Mouse (Mus musculus) lung, embryonic 14.5 days (tissue): ENCODE data around the gene Mettl23. TPM values are rescaled to one million over a fixed set of nuclear protein-coding genes. Genes with fewer than 3 reads are reported as not detected.

Experiments used
- ATAC-seq: fragments of 200-750 bp; cut with Nextera tagmentation; 2 replicates; pipeline ENCODE4 v1.8.0; 2017; ENCODE audit warnings: mild to moderate bottlenecking, moderate TSS enrichment, moderate library complexity; ENCODE audit not compliant: insufficient read depth
- DNase-seq: peaks from one replicate; pipeline ENCODE4 v3.0.0-alpha.2; 2015
- H3K27ac ChIP-seq: fragments of 300-500 bp; sonication (generic); 2 replicates; pipeline ENCODE4 v1.5.1; 2014; ENCODE audit warnings: low read depth, mild to moderate bottlenecking, moderate library complexity
- H3K27me3 ChIP-seq: fragments of 300-500 bp; sonication (generic); 2 replicates; pipeline ENCODE4 v1.6.1; 2014; ENCODE audit warnings: low read length, control low read depth; ENCODE audit not compliant: insufficient read depth
- H3K36me3 ChIP-seq: fragments of 300-500 bp; sonication (generic); 2 replicates; pipeline ENCODE4 v1.6.1; 2014; ENCODE audit warnings: control low read depth; ENCODE audit not compliant: insufficient read depth
- H3K4me1 ChIP-seq: fragments of 300-500 bp; sonication (generic); 2 replicates; pipeline ENCODE4 v1.6.1; 2014; ENCODE audit warnings: antibody characterized with exemption, control low read depth; ENCODE audit not compliant: insufficient read depth
- H3K4me2 ChIP-seq: fragments of 300-500 bp; sonication (generic); 2 replicates; pipeline ENCODE4 v1.6.1; 2014; ENCODE audit warnings: mild to moderate bottlenecking
- H3K4me3 ChIP-seq: fragments of 300-500 bp; sonication (generic); 2 replicates; pipeline ENCODE4 v1.5.1; 2014; ENCODE audit warnings: low read depth, low read length
- H3K9ac ChIP-seq: fragments of 300-500 bp; sonication (generic); 2 replicates; pipeline ENCODE4 v1.6.1; 2014
- H3K9me3 ChIP-seq: fragments of 300-500 bp; sonication (generic); 2 replicates; pipeline ENCODE4 v1.6.1; 2016; ENCODE audit warnings: low read depth, low read length, control low read depth
- CTCF ChIP-seq: IDR thresholded peaks from 2 replicates; pipeline ENCODE4 v1.5.1; 2016; ENCODE audit warnings: antibody characterized with exemption, low read depth
- WGBS: fragments of 180-500 bp; shearing (Covaris S2); extraction: QIAGEN DNeasy Blood & Tissue Kit; methylation state at CpG from one replicate; pipeline ENCODE4 v1.1.7; 2014; 5-methylcytosine and 5-hydroxymethylcytosine counted together
- polyA plus RNA-seq: library from polyadenylated mRNA; unstranded; fragments of >200 nt; fragmentation: Nextera tagmentation; extraction: Ambion mirVana; gene quantifications from 2 replicates; pipeline ENCODE4 v1.2.1, GENCODE M21; 2014

Gene Mettl23
- polyA plus RNA-seq = 58.3 and 62.2 TPM in 2 replicates

- peak within 1 kb of the TSS; percentile 84 for H3K4me2 ChIP-seq
- peaks cover 3% of the 10 kb centered on the region; the same call in 1 of the 2 replicates for H3K4me1 ChIP-seq
- WGBS = under 1% methylated on average over 70 of the region's 72 CpGs
- peak within 1 kb of the TSS; percentile 88 for H3K9ac ChIP-seq
- H3K27me3 ChIP-seq = no peaks in the 10 kb centered on the region
- peaks cover 53% of the 10 kb centered on the region for H3K36me3 ChIP-seq
- peak; percentile 98 for DNase-seq
- ATAC-seq = peak; percentile 95
- H3K9me3 ChIP-seq = no peaks in the 10 kb centered on the region
- H3K4me3 ChIP-seq = peak within 1 kb of the TSS; percentile 83
- TF ChIP-seq CTCF = no peak
- peak within 1 kb of the TSS; percentile 99 for H3K27ac ChIP-seq
Measured at GRCm38 (mm10) chr11:116843261-116844233, at the start of gene Mettl23, which contains the start of gene Jmjd6. TSS of gene Mettl23 (plus strand) at chr11:116843278. TSS of gene Jmjd6 (minus strand) at chr11:116843449.

GRCm38 (mm10) chr11:116799364-116799763 lies 43.7 kb upstream of the Mettl23 start:
- no peaks in the 10 kb centered on the region for H3K27me3 ChIP-seq
- H3K4me1 ChIP-seq = 0 out of 2 replicates have a peak, but pooled peaks cover 4% of the 10 kb centered on the region
- no peak overlapping the region for H3K4me2 ChIP-seq
- DNase-seq (no peak), ATAC-seq (no peak)
- H3K36me3 ChIP-seq = no peaks in the 10 kb centered on the region
- no peak for TF ChIP-seq CTCF
- 82% methylated on average over 5 of the region's 5 CpGs for WGBS
- no peak overlapping the region for H3K9ac ChIP-seq
- H3K27ac ChIP-seq = no peak overlapping the region
- H3K4me3 ChIP-seq = no peak overlapping the region
- no peaks in the 10 kb centered on the region for H3K9me3 ChIP-seq

- Histone ChIP-seq H3K4me1 (0 out of 2 replicates have a peak, but pooled peaks cover 4% of the 10 kb centered on the region), H3K4me3 (no peak overlapping the region), H3K27me3 (no peaks in the 10 kb centered on the region), H3K4me2 (no peak overlapping the region), H3K9me3 (no peaks in the 10 kb centered on the region), H3K9ac (no peak overlapping the region), H3K27ac (no peak overlapping the region), H3K36me3 (no peaks in the 10 kb centered on the region)
- no peak for DNase-seq
- no peak for TF ChIP-seq CTCF
- 65% methylated on average over 5 of the region's 5 CpGs for WGBS
- no peak for ATAC-seq
Measured at GRCm38 (mm10) chr11:116801106-116801505, 42.0 kb upstream of the Mettl23 start.

- no peak overlapping the region for H3K4me2 ChIP-seq
- DNase-seq (no peak), ATAC-seq (no peak)
- 0 out of 2 replicates have a peak, but pooled peaks cover 4% of the 10 kb centered on the region for H3K4me1 ChIP-seq
- H3K4me3 ChIP-seq = no peak overlapping the region
- H3K36me3 ChIP-seq = no peaks in the 10 kb centered on the region
- no peak for TF ChIP-seq CTCF
- no peaks in the 10 kb centered on the region for H3K27me3 ChIP-seq
- H3K27ac ChIP-seq = no peak overlapping the region
- no peak overlapping the region for H3K9ac ChIP-seq
- no peaks in the 10 kb centered on the region for H3K9me3 ChIP-seq
- 80% methylated on average over 5 of the region's 5 CpGs for WGBS
Measured at GRCm38 (mm10) chr11:116802709-116803108, 40.4 kb upstream of the Mettl23 start.

GRCm38 (mm10) chr11:116806136-116807071 lies 36.7 kb upstream of the Mettl23 start:
- peak; percentile 57 for DNase-seq
- 0 out of 2 replicates have a peak, but pooled peaks cover 5% of the 10 kb centered on the region for H3K36me3 ChIP-seq
- H3K4me1 ChIP-seq = no peaks in the 10 kb centered on the region
- TF ChIP-seq CTCF = no peak
- no peaks in the 10 kb centered on the region for H3K27me3 ChIP-seq
- no peak overlapping the region for H3K27ac ChIP-seq
- no peak overlapping the region for H3K9ac ChIP-seq
- no peaks in the 10 kb centered on the region for H3K9me3 ChIP-seq
- H3K4me3 ChIP-seq = no peak overlapping the region
- no peak for ATAC-seq
- WGBS = 62% methylated on average over 15 of the region's 15 CpGs
- H3K4me2 ChIP-seq = no peak overlapping the region

GRCm38 (mm10) chr11:116807116-116807515 lies 36.0 kb upstream of the Mettl23 start:
- Histone ChIP-seq H3K4me1 (no peaks in the 10 kb centered on the region; the same call in 1 of the 2 replicates), H3K27ac (no peak overlapping the region), H3K27me3 (no peaks in the 10 kb centered on the region), H3K4me3 (no peak overlapping the region), H3K9ac (no peak overlapping the region), H3K36me3 (0 out of 2 replicates have a peak, but pooled peaks cover 5% of the 10 kb centered on the region), H3K9me3 (no peaks in the 10 kb centered on the region), H3K4me2 (no peak overlapping the region)
- ATAC-seq = no peak
- WGBS = 52% methylated on average over 7 of the region's 7 CpGs
- DNase-seq = peak; percentile 26
- no peak for TF ChIP-seq CTCF
